Mouse (Mus musculus): ENCODE measurements around the gene Rabgef1. TPM values are rescaled to one million over a fixed set of nuclear protein-coding genes. Genes with fewer than 3 reads are reported as not detected.
A peak's percentile ranks its signal among the peaks of the same experiment; 100 is the strongest.
"Not testable (repeated sequence)": the region's sequence is repeated elsewhere in the genome, so short reads cannot be mapped to it uniquely, and the experiment has no call there.

Gene Rabgef1
- polyA plus RNA-seq, 1 experiment from 2014 or later: 23.9 TPM

GRCm38 (mm10) chr5:130247823-130248222 lies 76.2 kb downstream of the Rabgef1 start:
- Histone ChIP-seq H3K9me3 (ENCODE audit: low read depth, low read length) (no peaks in the 10 kb centered on the region), H3K27me3 (ENCODE audit: insufficient read depth, low read length) (no peaks in the 10 kb centered on the region)

GRCm38 (mm10) chr5:130254164-130255016 lies 82.8 kb downstream of the Rabgef1 start:
- Histone ChIP-seq H3K27ac (ENCODE audit: low read depth) (peak overlapping the region; percentile 87), H3K36me3 (ENCODE audit: insufficient read depth) (peaks cover 42% of the 10 kb centered on the region), H3K9ac (peak overlapping the region; percentile 89), H3K4me3 (ENCODE audit: low read depth, low read length) (peak overlapping the region; percentile 76), H3K4me1 (ENCODE audit: insufficient read depth) (no peaks in the 10 kb centered on the region), H3K27me3 (ENCODE audit: insufficient read depth, low read length) (no peaks in the 10 kb centered on the region), H3K9me3 (ENCODE audit: low read depth, low read length) (no peaks in the 10 kb centered on the region), H3K4me2 (peak overlapping the region; percentile 83)
- 11% methylated on average over 19 of the region's 19 CpGs for WGBS
- TF ChIP-seq CTCF (IDR thresholded peaks at IDR 0.05; ENCODE audit: low read depth): peak; percentile 62
- ATAC-seq (ENCODE audit: insufficient read depth): no peak
- DNase-seq: peak; percentile 81

More at GRCm38 (mm10) chr5:130247823-130248222, 76.2 kb downstream of the Rabgef1 start:
- Histone ChIP-seq H3K9ac (no peak overlapping the region), H3K27ac (ENCODE audit: low read depth) (no peak overlapping the region), H3K36me3 (ENCODE audit: insufficient read depth) (peaks cover 96% of the 10 kb centered on the region), H3K4me1 (ENCODE audit: insufficient read depth) (no peaks in the 10 kb centered on the region), H3K4me2 (no peak overlapping the region), H3K4me3 (ENCODE audit: low read depth, low read length) (no peak overlapping the region)
- DNase-seq (no peak), ATAC-seq (ENCODE audit: insufficient read depth) (no peak)
- 51% methylated on average over 5 of the region's 5 CpGs for WGBS
- no peak for TF ChIP-seq CTCF (IDR thresholded peaks at IDR 0.05; ENCODE audit: low read depth)

- Histone ChIP-seq H3K4me2 (peak within 1 kb of the TSS; percentile 83), H3K36me3 (ENCODE audit: insufficient read depth) (peaks cover 36% of the 10 kb centered on the region), H3K4me1 (ENCODE audit: insufficient read depth) (no peaks in the 10 kb centered on the region), H3K27ac (ENCODE audit: low read depth) (peak within 1 kb of the TSS; percentile 87), H3K9me3 (ENCODE audit: low read depth, low read length) (no peaks in the 10 kb centered on the region), H3K27me3 (ENCODE audit: insufficient read depth, low read length) (no peaks in the 10 kb centered on the region), H3K4me3 (ENCODE audit: low read depth, low read length) (peak within 1 kb of the TSS; percentile 76), H3K9ac (peak within 1 kb of the TSS; percentile 89)
- DNase-seq (peak; percentile 100), ATAC-seq (ENCODE audit: insufficient read depth) (peak; percentile 89)
- WGBS: 0% methylated on average over 52 of the region's 52 CpGs
- TF ChIP-seq CTCF (IDR thresholded peaks at IDR 0.05; ENCODE audit: low read depth): peak; percentile 30
These were observed 83.6 kb downstream of the Rabgef1 start, which contains the start of the genes Sbds and Tyw1 for GRCm38 (mm10) chr5:130255017-130255720. Gene Sbds (minus strand): TSS chr5:130255530. Gene Tyw1 (plus strand): TSS chr5:130255619.

- DNase-seq (peak; percentile 43), ATAC-seq (ENCODE audit: insufficient read depth) (peak; percentile 4; the same call in 1 of the 2 replicates)
- Histone ChIP-seq H3K4me3 (ENCODE audit: low read depth, low read length) (peak overlapping the region; percentile 76), H3K4me2 (peak overlapping the region; percentile 83), H3K9ac (peak overlapping the region; percentile 46; the same call in 1 of the 2 replicates), H3K36me3 (ENCODE audit: insufficient read depth) (peaks cover 28% of the 10 kb centered on the region), H3K27ac (ENCODE audit: low read depth) (peak overlapping the region; percentile 81)
- 26% methylated on average over 20 of the region's 20 CpGs for WGBS
- H3K9me3 ChIP-seq (ENCODE audit: low read depth, low read length); H3K27me3 ChIP-seq (ENCODE audit: insufficient read depth, low read length); H3K4me1 ChIP-seq (ENCODE audit: insufficient read depth): not testable (repeated sequence)
- peak; percentile 17; the same call in 1 of the 2 replicates for TF ChIP-seq CTCF (IDR thresholded peaks at IDR 0.05; ENCODE audit: low read depth)
These were observed 84.4 kb downstream of the Rabgef1 start for GRCm38 (mm10) chr5:130255799-130256525.

- DNase-seq: peak; percentile 98
- Histone ChIP-seq H3K4me1 (ENCODE audit: insufficient read depth) (no peaks in the 10 kb centered on the region), H3K4me3 (ENCODE audit: low read depth, low read length) (peak overlapping the region; percentile 76), H3K36me3 (ENCODE audit: insufficient read depth) (peaks cover 26% of the 10 kb centered on the region), H3K27me3 (ENCODE audit: insufficient read depth, low read length) (no peaks in the 10 kb centered on the region), H3K27ac (ENCODE audit: low read depth) (peak overlapping the region; percentile 81), H3K9ac (peak overlapping the region; percentile 73), H3K9me3 (ENCODE audit: low read depth, low read length) (no peaks in the 10 kb centered on the region), H3K4me2 (peak overlapping the region; percentile 83)
- no peak for TF ChIP-seq CTCF (IDR thresholded peaks at IDR 0.05; ENCODE audit: low read depth)
- WGBS: under 1% methylated on average over 25 of the region's 25 CpGs
- peak; percentile 94 for ATAC-seq (ENCODE audit: insufficient read depth)
These were observed 85.2 kb downstream of the Rabgef1 start for GRCm38 (mm10) chr5:130256678-130257271.

GRCm38 (mm10) chr5:130257303-130257702 lies 85.7 kb downstream of the Rabgef1 start:
- 9% methylated on average over 8 of the region's 8 CpGs for WGBS
- Histone ChIP-seq H3K4me1 (ENCODE audit: insufficient read depth) (no peaks in the 10 kb centered on the region), H3K9ac (peak overlapping the region; percentile 73), H3K27ac (ENCODE audit: low read depth) (peak overlapping the region; percentile 67), H3K36me3 (ENCODE audit: insufficient read depth) (peaks cover 21% of the 10 kb centered on the region), H3K4me2 (peak overlapping the region; percentile 83), H3K9me3 (ENCODE audit: low read depth, low read length) (no peaks in the 10 kb centered on the region), H3K4me3 (ENCODE audit: low read depth, low read length) (peak overlapping the region; percentile 76), H3K27me3 (ENCODE audit: insufficient read depth, low read length) (no peaks in the 10 kb centered on the region)
- DNase-seq: peak; percentile 31
- TF ChIP-seq CTCF (IDR thresholded peaks at IDR 0.05; ENCODE audit: low read depth): no peak
- no peak for ATAC-seq (ENCODE audit: insufficient read depth)

Measured in lung, embryonic 14.5 days (tissue).